Mouse (Mus musculus): ENCODE results near the gene Cdh15. TPM values are rescaled to one million over a fixed set of nuclear protein-coding genes. Genes with fewer than 3 reads are reported as not detected.
A peak's percentile ranks its signal among the peaks of the same experiment; 100 is the strongest.

Gene Cdh15
- total RNA-seq, 1 experiment from 2014 or later: 0.55 TPM

- DNase-seq: no peak
Measured at GRCm38 (mm10) chr8:122844161-122844560, 3.6 kb upstream of the Cdh15 start.

- DNase-seq: peak; percentile 26
Measured at GRCm38 (mm10) chr8:122845662-122846061, 2.1 kb upstream of the Cdh15 start.

GRCm38 (mm10) chr8:122849152-122849910 lies 1.6 kb downstream of the Cdh15 start:
- no peak for DNase-seq

- no peak for DNase-seq
Measured at GRCm38 (mm10) chr8:122850641-122851240, 3.0 kb downstream of the Cdh15 start.

GRCm38 (mm10) chr8:122851692-122852545 lies 4.2 kb downstream of the Cdh15 start:
- peak; percentile 40 for DNase-seq

GRCm38 (mm10) chr8:122852546-122852905 lies 4.8 kb downstream of the Cdh15 start:
- DNase-seq: no peak

GRCm38 (mm10) chr8:122853340-122853771 lies 5.6 kb downstream of the Cdh15 start:
- DNase-seq: no peak

GRCm38 (mm10) chr8:122854388-122854787 lies 6.6 kb downstream of the Cdh15 start:
- no peak for DNase-seq

- no peak for DNase-seq
Measured at GRCm38 (mm10) chr8:122855123-122855522, 7.4 kb downstream of the Cdh15 start.

GRCm38 (mm10) chr8:122856288-122856687 lies 8.5 kb downstream of the Cdh15 start:
- DNase-seq: no peak

- no peak for DNase-seq
Measured at GRCm38 (mm10) chr8:122859843-122860242, 12.1 kb downstream of the Cdh15 start.

GRCm38 (mm10) chr8:122864719-122865129 lies 17.0 kb downstream of the Cdh15 start:
- DNase-seq: no peak

GRCm38 (mm10) chr8:122865441-122865840 lies 17.7 kb downstream of the Cdh15 start:
- DNase-seq: no peak

GRCm38 (mm10) chr8:122866231-122866630 lies 18.5 kb downstream of the Cdh15 start:
- DNase-seq: no peak

GRCm38 (mm10) chr8:122867982-122868381 lies 20.2 kb downstream of the Cdh15 start:
- no peak for DNase-seq

- no peak for DNase-seq
Measured at GRCm38 (mm10) chr8:122870377-122870863, 22.7 kb downstream of the Cdh15 start.

- DNase-seq: no peak
Measured at GRCm38 (mm10) chr8:122871663-122872062, 23.9 kb downstream of the Cdh15 start.

- DNase-seq: no peak
Measured at GRCm38 (mm10) chr8:122873171-122873570, 25.4 kb downstream of the Cdh15 start.

- DNase-seq: no peak
Measured at GRCm38 (mm10) chr8:122875186-122875585, 27.4 kb downstream of the Cdh15 start.

GRCm38 (mm10) chr8:122878231-122878630 lies 30.5 kb downstream of the Cdh15 start:
- DNase-seq: no peak

- no peak for DNase-seq
Measured at GRCm38 (mm10) chr8:122880302-122880701, 32.5 kb downstream of the Cdh15 start.

GRCm38 (mm10) chr8:122883671-122884070 lies 35.9 kb downstream of the Cdh15 start:
- DNase-seq: no peak

GRCm38 (mm10) chr8:122891440-122891839 lies 43.7 kb downstream of the Cdh15 start:
- no peak for DNase-seq
